In genomic region chr6:3509782-3510181, GRCm38 (mm10) we compare ENCODE assay signal across 10 mouse cellular contexts. TPM values are rescaled to one million over a fixed set of nuclear protein-coding genes. Genes with fewer than 3 reads are reported as not detected.
DNase-seq lines count a peak whose midpoint lies in the region; ATAC-seq and TF ChIP-seq lines count a peak whose summit lies in the region.
"Had no signal": no experiment of that assay in that cellular context is flagged by ENCODE, and none has a peak within 500 bp of the region (broad histone marks: within the 10 kb centered on the region; RNA-seq: fewer than 3 reads in every experiment).

No protein-coding gene starts in this region.

- ATAC-seq in erythroid progenitor cell, adult 5-6 weeks (replicated peaks; ENCODE audit: low FRiP score, poor library complexity, severe bottlenecking), result peak; percentile 59; the same call in 1 of the 2 replicates
- ATAC-seq in megakaryocyte-erythroid progenitor cell, adult 5-6 weeks (replicated peaks; ENCODE audit: low FRiP score, low TSS enrichment, poor library complexity, severe bottlenecking), result peak; percentile 82

- peak overlapping the region; percentile 31; the same call in 1 of the 2 replicates for H3K4me3 ChIP-seq in layer of hippocampus, adult 2 months
- H3K4me3 ChIP-seq: erythroblast, embryonic 14.5 days; myocyte had no signal

- peak in 1 of 2 experiments; percentile 44 for DNase-seq in layer of hippocampus, adult 2 months (ENCODE audit: low spot score in 2 of 2)
- DNase-seq in layer of hippocampus, postnatal 25 days (ENCODE audit: extremely low spot score in 1 of 2, low spot score in 1 of 2), result no peak
- DNase-seq in MEL-GATA-1-ER (ENCODE audit: extremely low read depth, low read depth), result peak; percentile 48
- no peak for DNase-seq in adrenal gland, postnatal 10 days
- no peak for DNase-seq in adrenal gland, postnatal 36 days
- no peak for DNase-seq in kidney, postnatal 10 days

- peak; percentile 91 for TF ChIP-seq CTCF in layer of hippocampus, adult 2 months (conservative IDR thresholded peaks at IDR 0.05)

- H3K27ac ChIP-seq in layer of hippocampus, adult 2 months, result peak overlapping the region; percentile 39

RNA-seq across cellular contexts. Expression of gene Vps50, which starts 11.6 kb away (rescaled TPM):
- 10 to 100 TPM; 52.1 to 54.2 TPM for total RNA-seq in layer of hippocampus, adult 2 months (2021)
- 10 to 100 TPM; 50.5 to 51.2 TPM for total RNA-seq in layer of hippocampus, postnatal 25 days (2021)
- 13.0 and 14.1 TPM in 2 replicates for total RNA-seq in erythroid progenitor cell, adult 5-6 weeks (2015; ENCODE audit: low replicate concordance)
- 10.8 and 20.7 TPM in 2 replicates for total RNA-seq in erythroid progenitor cell, adult 5-6 weeks (2017; ENCODE audit: low replicate concordance)
- 28.8 and 30.6 TPM in 2 replicates for total RNA-seq in megakaryocyte-erythroid progenitor cell, adult 5-6 weeks (2014; fragmentation: Nextera tagmentation)
- 51.3 and 65.7 TPM in 2 replicates for total RNA-seq in megakaryocyte-erythroid progenitor cell, adult 5-6 weeks (2017)
- 10 to 100 TPM; 20.0 to 24.7 TPM for total RNA-seq in adrenal gland, postnatal 10 days (2021)
- total RNA-seq in adrenal gland, postnatal 36 days (2021), result 10 to 100 TPM; 19.6 to 26.2 TPM

RNA-seq across cellular contexts. Expression of gene Hepacam2, which starts 11.7 kb away (rescaled TPM):
- total RNA-seq in layer of hippocampus, adult 2 months (2021), result under 1 TPM; 0.31 to 0.44 TPM
- total RNA-seq in layer of hippocampus, postnatal 25 days (2021), result under 1 TPM; 0.34 to 0.61 TPM
- total RNA-seq in erythroid progenitor cell, adult 5-6 weeks (2015; ENCODE audit: low replicate concordance), result not detected in 2 replicates
- total RNA-seq in erythroid progenitor cell, adult 5-6 weeks (2017; ENCODE audit: low replicate concordance), result not detected in 2 replicates
- total RNA-seq in megakaryocyte-erythroid progenitor cell, adult 5-6 weeks (2014; fragmentation: Nextera tagmentation), result not detected in 2 replicates
- 0.33 TPM in 1 of 2 replicates, not detected in the other for total RNA-seq in megakaryocyte-erythroid progenitor cell, adult 5-6 weeks (2017)
- under 1 TPM; 0.15 to 0.45 TPM for total RNA-seq in adrenal gland, postnatal 10 days (2021)
- under 1 TPM in 1 of 2 experiments, not detected in 1; 0.20 TPM for total RNA-seq in adrenal gland, postnatal 36 days (2021)
